Mouse (Mus musculus): ENCODE measurements around the gene Ctdnep1. TPM values are rescaled to one million over a fixed set of nuclear protein-coding genes. Genes with fewer than 3 reads are reported as not detected.

Gene Ctdnep1
- polyA plus RNA-seq, 1 experiment, result 176 TPM

- Histone ChIP-seq H3K27ac (ENCODE audit: insufficient read depth, low read depth, low read length) (no peak overlapping the region), H3K4me3 (ENCODE audit: insufficient read depth, low read length) (no peak overlapping the region), H3K4me1 (ENCODE audit: control insufficient read depth, insufficient read depth, low read length) (peaks cover 3% of the 10 kb centered on the region)
- TF ChIP-seq CTCF (IDR thresholded peaks at IDR 0.05; ENCODE audit: low read depth, low read length), result no peak
- no peak for TF ChIP-seq POLR2A (IDR thresholded peaks at IDR 0.05; ENCODE audit: borderline replicate concordance, low read depth, low read length)
These were observed 49.0 kb downstream of the Ctdnep1 start for GRCm38 (mm10) chr11:70029829-70030550.

- Histone ChIP-seq H3K27ac (ENCODE audit: insufficient read depth, low read depth, low read length) (no peak overlapping the region), H3K4me1 (ENCODE audit: control insufficient read depth, insufficient read depth, low read length) (peaks cover 3% of the 10 kb centered on the region), H3K4me3 (ENCODE audit: insufficient read depth, low read length) (no peak overlapping the region)
- TF ChIP-seq CTCF (IDR thresholded peaks at IDR 0.05; ENCODE audit: low read depth, low read length), result no peak
These were observed 49.8 kb downstream of the Ctdnep1 start for GRCm38 (mm10) chr11:70030651-70031320.

GRCm38 (mm10) chr11:70031321-70031670 is 50.3 kb downstream of the Ctdnep1 start:
- Histone ChIP-seq H3K27ac (ENCODE audit: insufficient read depth, low read depth, low read length) (no peak overlapping the region), H3K4me3 (ENCODE audit: insufficient read depth, low read length) (no peak overlapping the region), H3K4me1 (ENCODE audit: control insufficient read depth, insufficient read depth, low read length) (peaks cover 3% of the 10 kb centered on the region)
- TF ChIP-seq POLR2A (IDR thresholded peaks at IDR 0.05; ENCODE audit: borderline replicate concordance, low read depth, low read length), result no peak
- no peak for TF ChIP-seq CTCF (IDR thresholded peaks at IDR 0.05; ENCODE audit: low read depth, low read length)

GRCm38 (mm10) chr11:70038174-70038573 is 57.2 kb downstream of the Ctdnep1 start:
- TF ChIP-seq CTCF (IDR thresholded peaks at IDR 0.05; ENCODE audit: low read depth, low read length) (no peak), POLR2A (IDR thresholded peaks at IDR 0.05; ENCODE audit: borderline replicate concordance, low read depth, low read length) (no peak)
- H3K27ac ChIP-seq (ENCODE audit: insufficient read depth, low read depth, low read length), result no peak overlapping the region
- H3K4me1 ChIP-seq (ENCODE audit: control insufficient read depth, insufficient read depth, low read length), result peaks cover 8% of the 10 kb centered on the region
- H3K4me3 ChIP-seq (ENCODE audit: insufficient read depth, low read length), result no peak overlapping the region

GRCm38 (mm10) chr11:70039631-70040030 is 58.7 kb downstream of the Ctdnep1 start:
- no peak overlapping the region for H3K4me3 ChIP-seq (ENCODE audit: insufficient read depth, low read length)
- peaks cover 5% of the 10 kb centered on the region for H3K4me1 ChIP-seq (ENCODE audit: control insufficient read depth, insufficient read depth, low read length)
- TF ChIP-seq POLR2A (IDR thresholded peaks at IDR 0.05; ENCODE audit: borderline replicate concordance, low read depth, low read length) (no peak), CTCF (IDR thresholded peaks at IDR 0.05; ENCODE audit: low read depth, low read length) (no peak)
- no peak overlapping the region for H3K27ac ChIP-seq (ENCODE audit: insufficient read depth, low read depth, low read length)

- H3K4me1 ChIP-seq (ENCODE audit: control insufficient read depth, insufficient read depth, low read length), result peaks cover 5% of the 10 kb centered on the region
- no peak for TF ChIP-seq CTCF (IDR thresholded peaks at IDR 0.05; ENCODE audit: low read depth, low read length)
- TF ChIP-seq POLR2A (IDR thresholded peaks at IDR 0.05; ENCODE audit: borderline replicate concordance, low read depth, low read length), result no peak
- no peak overlapping the region for H3K4me3 ChIP-seq (ENCODE audit: insufficient read depth, low read length)
- no peak overlapping the region for H3K27ac ChIP-seq (ENCODE audit: insufficient read depth, low read depth, low read length)
These were observed 59.2 kb downstream of the Ctdnep1 start for GRCm38 (mm10) chr11:70040184-70040583.

Other genes with a start within 250 kb of the Ctdnep1 start
- 46.5 and 69.7 TPM in 2 replicates for gene Polr2a, start 222.5 kb upstream of the Ctdnep1 start, polyA plus RNA-seq (2012; ENCODE audit: insufficient read depth, insufficient read length, missing spikeins)
- not detected in 2 replicates for gene Slc35g3, start 219.2 kb upstream of the Ctdnep1 start, polyA plus RNA-seq (2012; ENCODE audit: insufficient read depth, insufficient read length, missing spikeins)
- gene Zbtb4, start 215.2 kb upstream of the Ctdnep1 start, polyA plus RNA-seq (2012; ENCODE audit: insufficient read depth, insufficient read length, missing spikeins), result 28.8 and 38.2 TPM in 2 replicates
- 1.0 and 1.8 TPM in 2 replicates for gene Chrnb1, start 185.2 kb upstream of the Ctdnep1 start, polyA plus RNA-seq (2012; ENCODE audit: insufficient read depth, insufficient read length, missing spikeins)
- gene Fgf11, start 179.3 kb upstream of the Ctdnep1 start, polyA plus RNA-seq (2012; ENCODE audit: insufficient read depth, insufficient read length, missing spikeins), result 27.9 and 29.7 TPM in 2 replicates
- not detected in 2 replicates for gene Tmem102, start 175.5 kb upstream of the Ctdnep1 start, polyA plus RNA-seq (2012; ENCODE audit: insufficient read depth, insufficient read length, missing spikeins)
- not detected in 2 replicates for gene Gm39566, start 165.9 kb upstream of the Ctdnep1 start, polyA plus RNA-seq (2012; ENCODE audit: insufficient read depth, insufficient read length, missing spikeins)
- not detected in 2 replicates for gene Spem2, start 162.7 kb upstream of the Ctdnep1 start, polyA plus RNA-seq (2012; ENCODE audit: insufficient read depth, insufficient read length, missing spikeins)
- gene Spem1, start 159.0 kb upstream of the Ctdnep1 start, polyA plus RNA-seq (2012; ENCODE audit: insufficient read depth, insufficient read length, missing spikeins), result not detected in 2 replicates
- gene Nlgn2, start 143.4 kb upstream of the Ctdnep1 start, polyA plus RNA-seq (2012; ENCODE audit: insufficient read depth, insufficient read length, missing spikeins), result 9.9 and 10.9 TPM in 2 replicates
- 253 and 279 TPM in 2 replicates for gene Tmem256, start 142.6 kb upstream of the Ctdnep1 start, polyA plus RNA-seq (2012; ENCODE audit: insufficient read depth, insufficient read length, missing spikeins)
- 58.6 and 68.1 TPM in 2 replicates for gene Plscr3, start 134.8 kb upstream of the Ctdnep1 start, polyA plus RNA-seq (2012; ENCODE audit: insufficient read depth, insufficient read length, missing spikeins)
- gene Tnk1, start 122.4 kb upstream of the Ctdnep1 start, polyA plus RNA-seq (2012; ENCODE audit: insufficient read depth, insufficient read length, missing spikeins), result not detected in 2 replicates
- not detected in 2 replicates for gene Tmem95, start 103.1 kb upstream of the Ctdnep1 start, polyA plus RNA-seq (2012; ENCODE audit: insufficient read depth, insufficient read length, missing spikeins)
- gene Kctd11, start 99.8 kb upstream of the Ctdnep1 start, polyA plus RNA-seq (2012; ENCODE audit: insufficient read depth, insufficient read length, missing spikeins), result 6.3 and 7.1 TPM in 2 replicates
- gene Acap1, start 85.6 kb upstream of the Ctdnep1 start, polyA plus RNA-seq (2012; ENCODE audit: insufficient read depth, insufficient read length, missing spikeins), result 0.66 TPM in 1 of 2 replicates, not detected in the other
- gene 2810408A11Rik, start 80.2 kb upstream of the Ctdnep1 start, polyA plus RNA-seq (2012; ENCODE audit: insufficient read depth, insufficient read length, missing spikeins), result 1.4 TPM in 1 of 2 replicates, not detected in the other
- 15.8 and 16.9 TPM in 2 replicates for gene Neurl4, start 80.1 kb upstream of the Ctdnep1 start, polyA plus RNA-seq (2012; ENCODE audit: insufficient read depth, insufficient read length, missing spikeins)
- gene Gps2, start 67.3 kb upstream of the Ctdnep1 start, polyA plus RNA-seq (2012; ENCODE audit: insufficient read depth, insufficient read length, missing spikeins), result 92.8 and 103 TPM in 2 replicates
- gene Eif5a, start 59.2 kb upstream of the Ctdnep1 start, polyA plus RNA-seq (2012; ENCODE audit: insufficient read depth, insufficient read length, missing spikeins), result 326 and 347 TPM in 2 replicates
- gene Ybx2, start 45.4 kb upstream of the Ctdnep1 start, polyA plus RNA-seq (2012; ENCODE audit: insufficient read depth, insufficient read length, missing spikeins), result not detected in 2 replicates
- gene Slc2a4, start 33.0 kb upstream of the Ctdnep1 start, polyA plus RNA-seq (2012; ENCODE audit: insufficient read depth, insufficient read length, missing spikeins), result not detected in 2 replicates
- not detected in 2 replicates for gene Cldn7, start 16.4 kb upstream of the Ctdnep1 start, polyA plus RNA-seq (2012; ENCODE audit: insufficient read depth, insufficient read length, missing spikeins)
- 41.4 and 49.8 TPM in 2 replicates for gene Elp5, start 1.4 kb downstream of the Ctdnep1 start, polyA plus RNA-seq (2012; ENCODE audit: insufficient read depth, insufficient read length, missing spikeins)
- gene Gabarap, start 10.0 kb downstream of the Ctdnep1 start, polyA plus RNA-seq (2012; ENCODE audit: insufficient read depth, insufficient read length, missing spikeins), result 1,001 and 1,002 TPM in 2 replicates
- gene Phf23, start 14.6 kb downstream of the Ctdnep1 start, polyA plus RNA-seq (2012; ENCODE audit: insufficient read depth, insufficient read length, missing spikeins), result 77.6 and 78.1 TPM in 2 replicates
- gene Dvl2, start 19.4 kb downstream of the Ctdnep1 start, polyA plus RNA-seq (2012; ENCODE audit: insufficient read depth, insufficient read length, missing spikeins), result 20.4 and 25.8 TPM in 2 replicates
- gene Acadvl, start 34.3 kb downstream of the Ctdnep1 start, polyA plus RNA-seq (2012; ENCODE audit: insufficient read depth, insufficient read length, missing spikeins), result 46.4 and 51.3 TPM in 2 replicates
- 31.1 and 34.0 TPM in 2 replicates for gene Dlg4, start 35.8 kb downstream of the Ctdnep1 start, polyA plus RNA-seq (2012; ENCODE audit: insufficient read depth, insufficient read length, missing spikeins)
- gene Asgr1, start 72.9 kb downstream of the Ctdnep1 start, polyA plus RNA-seq (2012; ENCODE audit: insufficient read depth, insufficient read length, missing spikeins), result not detected in 2 replicates
- gene Asgr2, start 111.5 kb downstream of the Ctdnep1 start, polyA plus RNA-seq (2012; ENCODE audit: insufficient read depth, insufficient read length, missing spikeins), result 1.4 and 2.3 TPM in 2 replicates
- 7.7 and 7.8 TPM in 2 replicates for gene Mgl2, start 149.2 kb downstream of the Ctdnep1 start, polyA plus RNA-seq (2012; ENCODE audit: insufficient read depth, insufficient read length, missing spikeins)
- gene Clec10a, start 175.0 kb downstream of the Ctdnep1 start, polyA plus RNA-seq (2012; ENCODE audit: insufficient read depth, insufficient read length, missing spikeins), result 106 and 116 TPM in 2 replicates
- gene Slc16a11, start 231.6 kb downstream of the Ctdnep1 start, polyA plus RNA-seq (2012; ENCODE audit: insufficient read depth, insufficient read length, missing spikeins), result not detected in 2 replicates
- 6.1 and 8.5 TPM in 2 replicates for gene Slc16a13, start 239.9 kb downstream of the Ctdnep1 start, polyA plus RNA-seq (2012; ENCODE audit: insufficient read depth, insufficient read length, missing spikeins)
- gene Bcl6b, start 248.6 kb downstream of the Ctdnep1 start, polyA plus RNA-seq (2012; ENCODE audit: insufficient read depth, insufficient read length, missing spikeins), result 0.32 and 0.70 TPM in 2 replicates